Mouse (Mus musculus): ENCODE measurements at regions not wholly inside any gene's neighbourhood (a gene's known extent, or its start where the extent isn't known, plus 50 kb on each side); places are given as distances from the start of the nearest gene placed in this dataset.

GRCm38 (mm10) chr8:112094881-112095280 lies 80.0 kb upstream of the Gm6793 start:
- Histone ChIP-seq H3K27ac (replicated peaks; ENCODE audit: low read depth, low read length) (no peak overlapping the region), H3K36me3 (ENCODE audit: control insufficient read depth, insufficient read depth, low read length) (no peaks in the 10 kb centered on the region), H3K4me3 (ENCODE audit: low read depth, low read length) (no peak overlapping the region), H3K9ac (ENCODE audit: low read length) (no peak overlapping the region), H3K9me3 (ENCODE audit: control insufficient read depth, low read length) (no peaks in the 10 kb centered on the region), H3K4me1 (ENCODE audit: control insufficient read depth, insufficient read depth, low read length) (no peaks in the 10 kb centered on the region), H3K27me3 (ENCODE audit: control insufficient read depth, insufficient read depth, low read length) (no peaks in the 10 kb centered on the region), H3K4me2 (ENCODE audit: low read depth, severe bottlenecking) (no peak overlapping the region)
- ATAC-seq (ENCODE audit: insufficient number of reproducible peaks, low FRiP score, low TSS enrichment, low read depth), result no peak
- no peak for DNase-seq (ENCODE audit: low spot score)
- WGBS, result 81% methylated on average over 2 of the region's 2 CpGs

GRCm38 (mm10) chr8:112093554-112093953 lies 78.7 kb upstream of the Gm6793 start:
- Histone ChIP-seq H3K36me3 (ENCODE audit: control insufficient read depth, insufficient read depth, low read length) (no peaks in the 10 kb centered on the region), H3K9ac (ENCODE audit: low read length) (no peak overlapping the region), H3K4me3 (ENCODE audit: low read depth, low read length) (no peak overlapping the region), H3K4me1 (ENCODE audit: control insufficient read depth, insufficient read depth, low read length) (no peaks in the 10 kb centered on the region), H3K27ac (replicated peaks; ENCODE audit: low read depth, low read length) (no peak overlapping the region), H3K27me3 (ENCODE audit: control insufficient read depth, insufficient read depth, low read length) (no peaks in the 10 kb centered on the region), H3K4me2 (ENCODE audit: low read depth, severe bottlenecking) (no peak overlapping the region), H3K9me3 (ENCODE audit: control insufficient read depth, low read length) (no peaks in the 10 kb centered on the region)
- 68% methylated on average over 7 of the region's 7 CpGs for WGBS
- ATAC-seq (ENCODE audit: insufficient number of reproducible peaks, low FRiP score, low TSS enrichment, low read depth) (no peak), DNase-seq (ENCODE audit: low spot score) (no peak)

GRCm38 (mm10) chr8:112092831-112093230 lies 78.0 kb upstream of the Gm6793 start:
- Histone ChIP-seq H3K4me2 (ENCODE audit: low read depth, severe bottlenecking) (no peak overlapping the region), H3K27ac (replicated peaks; ENCODE audit: low read depth, low read length) (no peak overlapping the region), H3K36me3 (ENCODE audit: control insufficient read depth, insufficient read depth, low read length) (no peaks in the 10 kb centered on the region), H3K4me3 (ENCODE audit: low read depth, low read length) (no peak overlapping the region), H3K9me3 (ENCODE audit: control insufficient read depth, low read length) (no peaks in the 10 kb centered on the region), H3K9ac (ENCODE audit: low read length) (no peak overlapping the region), H3K4me1 (ENCODE audit: control insufficient read depth, insufficient read depth, low read length) (no peaks in the 10 kb centered on the region), H3K27me3 (ENCODE audit: control insufficient read depth, insufficient read depth, low read length) (no peaks in the 10 kb centered on the region)
- DNase-seq (ENCODE audit: low spot score) (no peak), ATAC-seq (ENCODE audit: insufficient number of reproducible peaks, low FRiP score, low TSS enrichment, low read depth) (no peak)
- WGBS, result 55% methylated on average over 3 of the region's 3 CpGs

- H3K4me2 ChIP-seq (ENCODE audit: low read depth, severe bottlenecking), result no peak overlapping the region
- ATAC-seq (ENCODE audit: insufficient number of reproducible peaks, low FRiP score, low TSS enrichment, low read depth), result no peak
- 54% methylated on average over 10 of the region's 10 CpGs for WGBS
Measured at GRCm38 (mm10) chr8:112078621-112079020, 63.8 kb upstream of the Gm6793 start.

GRCm38 (mm10) chr8:112072205-112072604 lies 57.4 kb upstream of the Gm6793 start:
- H3K9me3 ChIP-seq (ENCODE audit: control insufficient read depth, low read length), result no peaks in the 10 kb centered on the region
- no peak overlapping the region for H3K27ac ChIP-seq (replicated peaks; ENCODE audit: low read depth, low read length)
- no peak overlapping the region for H3K4me2 ChIP-seq (ENCODE audit: low read depth, severe bottlenecking)
- ATAC-seq (ENCODE audit: insufficient number of reproducible peaks, low FRiP score, low TSS enrichment, low read depth), result no peak
- no peak for DNase-seq (ENCODE audit: low spot score)
- 83% methylated on average over 14 of the region's 14 CpGs for WGBS
- H3K9ac ChIP-seq (ENCODE audit: low read length), result no peak overlapping the region
- H3K4me1 ChIP-seq (ENCODE audit: control insufficient read depth, insufficient read depth, low read length), result no peaks in the 10 kb centered on the region
- H3K27me3 ChIP-seq (ENCODE audit: control insufficient read depth, insufficient read depth, low read length), result no peaks in the 10 kb centered on the region
- H3K4me3 ChIP-seq (ENCODE audit: low read depth, low read length), result no peak overlapping the region
- no peaks in the 10 kb centered on the region for H3K36me3 ChIP-seq (ENCODE audit: control insufficient read depth, insufficient read depth, low read length)

More at GRCm38 (mm10) chr8:112078621-112079020, 63.8 kb upstream of the Gm6793 start:
- Histone ChIP-seq H3K27ac (replicated peaks; ENCODE audit: low read depth, low read length) (no peak overlapping the region), H3K4me1 (ENCODE audit: control insufficient read depth, insufficient read depth, low read length) (0 out of 2 replicates have a peak, but pooled peaks cover 2% of the 10 kb centered on the region), H3K36me3 (ENCODE audit: control insufficient read depth, insufficient read depth, low read length) (no peaks in the 10 kb centered on the region), H3K9me3 (ENCODE audit: control insufficient read depth, low read length) (no peaks in the 10 kb centered on the region), H3K27me3 (ENCODE audit: control insufficient read depth, insufficient read depth, low read length) (no peaks in the 10 kb centered on the region), H3K9ac (ENCODE audit: low read length) (no peak overlapping the region), H3K4me3 (ENCODE audit: low read depth, low read length) (no peak overlapping the region)
- DNase-seq (ENCODE audit: low spot score), result no peak

- H3K4me3 ChIP-seq (ENCODE audit: low read depth, low read length), result no peak overlapping the region
- H3K4me1 ChIP-seq (ENCODE audit: control insufficient read depth, insufficient read depth, low read length), result no peaks in the 10 kb centered on the region
- H3K9ac ChIP-seq (ENCODE audit: low read length), result no peak overlapping the region
- no peaks in the 10 kb centered on the region for H3K27me3 ChIP-seq (ENCODE audit: control insufficient read depth, insufficient read depth, low read length)
- no peak overlapping the region for H3K4me2 ChIP-seq (ENCODE audit: low read depth, severe bottlenecking)
- H3K9me3 ChIP-seq (ENCODE audit: control insufficient read depth, low read length), result no peaks in the 10 kb centered on the region
- H3K36me3 ChIP-seq (ENCODE audit: control insufficient read depth, insufficient read depth, low read length), result no peaks in the 10 kb centered on the region
- ATAC-seq (ENCODE audit: insufficient number of reproducible peaks, low FRiP score, low TSS enrichment, low read depth) (no peak), DNase-seq (ENCODE audit: low spot score) (no peak)
- H3K27ac ChIP-seq (replicated peaks; ENCODE audit: low read depth, low read length), result no peak overlapping the region
- WGBS, result 90% methylated on average over 8 of the region's 8 CpGs
Measured at GRCm38 (mm10) chr8:112070251-112070650, 55.4 kb upstream of the Gm6793 start.

Measured in limb, embryonic 11.5 days (tissue).